Mouse (Mus musculus) G1E-ER4 (cell line): Measurements from ENCODE around the gene Cd300a. TPM values are rescaled to one million over a fixed set of nuclear protein-coding genes. Genes with fewer than 3 reads are reported as not detected.

Experiments used
- GATA1 ChIP-seq: IDR thresholded peaks from one replicate; pipeline ENCODE4 v1.8.0; 2012; ENCODE audit warnings: low read length, inconsistent platforms
- polyA plus RNA-seq: library from polyadenylated mRNA; stranded (reverse); fragments of >175 nt; gene quantifications from 2 replicates; pipeline ENCODE4 v1.2.3, GENCODE M21; 2012

The Cd300a gene
- polyA plus RNA-seq, 1 experiment: not detected

GRCm38 (mm10) chr11:114858641-114859040 is 31.2 kb upstream of the Cd300a start:
- TF ChIP-seq GATA1: no peak

GRCm38 (mm10) chr11:114861057-114861456 is 28.8 kb upstream of the Cd300a start:
- no peak for TF ChIP-seq GATA1

GRCm38 (mm10) chr11:114862687-114863086 is 27.2 kb upstream of the Cd300a start:
- TF ChIP-seq GATA1: no peak

GRCm38 (mm10) chr11:114863918-114864420 is 25.9 kb upstream of the Cd300a start:
- no peak for TF ChIP-seq GATA1

- TF ChIP-seq GATA1: no peak
These were observed 23.8 kb upstream of the Cd300a start for GRCm38 (mm10) chr11:114865999-114866398.

GRCm38 (mm10) chr11:114866486-114867360 is 23.1 kb upstream of the Cd300a start:
- TF ChIP-seq GATA1: no peak

GRCm38 (mm10) chr11:114867361-114868235 is 22.2 kb upstream of the Cd300a start:
- no peak for TF ChIP-seq GATA1

- TF ChIP-seq GATA1: no peak
These were observed 21.6 kb upstream of the Cd300a start for GRCm38 (mm10) chr11:114868280-114868679.

GRCm38 (mm10) chr11:114869787-114870186 is 20.1 kb upstream of the Cd300a start:
- no peak for TF ChIP-seq GATA1

GRCm38 (mm10) chr11:114871540-114871939 is 18.3 kb upstream of the Cd300a start:
- TF ChIP-seq GATA1: no peak

GRCm38 (mm10) chr11:114873022-114873817 is 16.6 kb upstream of the Cd300a start:
- no peak for TF ChIP-seq GATA1

GRCm38 (mm10) chr11:114874226-114875145 is 15.4 kb upstream of the Cd300a start:
- no peak for TF ChIP-seq GATA1

GRCm38 (mm10) chr11:114875301-114875801 is 14.5 kb upstream of the Cd300a start:
- TF ChIP-seq GATA1: no peak

- no peak for TF ChIP-seq GATA1
These were observed 13.7 kb upstream of the Cd300a start for GRCm38 (mm10) chr11:114876176-114876575.

- no peak for TF ChIP-seq GATA1
These were observed 13.2 kb upstream of the Cd300a start for GRCm38 (mm10) chr11:114876621-114877020.
